Mouse (Mus musculus) ovary, postnatal 36 days (tissue): Measurements from ENCODE around the gene Slc26a1.

Experiments used
- DNase-seq: peaks from one replicate; pipeline ENCODE4 v3.0.0; 2022; ENCODE audit warnings: low spot score, mixed read lengths

The Slc26a1 gene

DNA sequence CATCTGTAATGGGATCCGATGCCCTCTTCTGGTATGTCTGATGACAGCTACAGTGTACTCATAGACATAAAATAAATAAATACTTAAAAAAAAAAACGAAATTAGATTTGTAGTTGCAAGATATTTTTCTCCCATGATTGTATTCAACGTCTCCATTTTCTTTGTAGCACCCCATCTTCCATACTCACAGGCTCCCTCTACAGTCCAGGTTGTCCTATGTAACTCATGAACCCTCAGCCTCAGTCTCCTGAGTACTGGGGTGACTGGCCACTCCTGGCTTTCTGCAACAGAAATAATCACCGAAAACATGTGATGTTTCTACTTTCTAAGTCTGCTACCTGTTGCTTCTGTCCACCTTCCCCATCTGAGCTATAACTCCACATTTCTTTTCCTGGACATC lies 15.8 kb upstream of the Slc26a1 start:
- no peak for DNase-seq

- no peak for DNase-seq
These were observed 13.7 kb upstream of the Slc26a1 start for GRCm38 (mm10) chr5:108689091-108689490.

DNA sequence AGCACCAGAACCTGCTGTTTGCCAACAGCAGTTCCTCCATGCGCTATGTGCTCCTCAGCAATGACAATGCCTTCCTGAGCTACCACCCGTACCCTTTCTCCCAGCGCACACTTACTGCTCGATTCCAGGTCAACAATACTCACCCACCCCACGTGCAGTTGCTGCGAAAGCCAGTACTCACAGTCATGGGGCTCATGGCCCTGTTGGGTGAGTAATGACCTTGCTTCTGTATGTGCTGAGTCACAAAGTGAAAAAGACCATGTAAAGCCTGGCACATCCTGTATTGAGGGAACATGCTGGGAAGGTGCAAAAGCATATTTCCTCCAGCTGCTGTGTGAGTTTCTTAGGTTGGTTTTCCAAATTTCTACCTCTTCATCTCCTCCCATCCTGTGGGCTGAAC lies 5.5 kb upstream of the Slc26a1 start:
- DNase-seq, result no peak

DNA sequence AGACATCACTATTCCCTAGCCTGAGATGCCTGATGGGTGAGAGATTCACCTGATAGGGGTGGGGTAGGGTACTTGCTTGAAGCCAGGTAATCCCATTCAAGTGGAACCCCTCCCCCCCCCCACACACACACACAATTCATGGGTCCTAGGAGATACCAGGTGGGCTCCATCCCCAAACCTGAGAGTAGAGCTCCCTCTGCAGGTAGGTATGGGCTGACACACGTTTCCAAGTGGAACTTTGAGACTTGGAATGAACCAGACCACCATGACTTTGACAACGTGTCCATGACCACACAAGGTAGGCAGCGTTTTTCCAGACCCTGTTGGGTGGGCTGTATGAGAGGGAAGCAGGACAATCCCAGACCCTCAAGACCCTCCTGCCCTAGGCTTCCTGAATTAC lies 4.5 kb upstream of the Slc26a1 start:
- no peak for DNase-seq

DNA sequence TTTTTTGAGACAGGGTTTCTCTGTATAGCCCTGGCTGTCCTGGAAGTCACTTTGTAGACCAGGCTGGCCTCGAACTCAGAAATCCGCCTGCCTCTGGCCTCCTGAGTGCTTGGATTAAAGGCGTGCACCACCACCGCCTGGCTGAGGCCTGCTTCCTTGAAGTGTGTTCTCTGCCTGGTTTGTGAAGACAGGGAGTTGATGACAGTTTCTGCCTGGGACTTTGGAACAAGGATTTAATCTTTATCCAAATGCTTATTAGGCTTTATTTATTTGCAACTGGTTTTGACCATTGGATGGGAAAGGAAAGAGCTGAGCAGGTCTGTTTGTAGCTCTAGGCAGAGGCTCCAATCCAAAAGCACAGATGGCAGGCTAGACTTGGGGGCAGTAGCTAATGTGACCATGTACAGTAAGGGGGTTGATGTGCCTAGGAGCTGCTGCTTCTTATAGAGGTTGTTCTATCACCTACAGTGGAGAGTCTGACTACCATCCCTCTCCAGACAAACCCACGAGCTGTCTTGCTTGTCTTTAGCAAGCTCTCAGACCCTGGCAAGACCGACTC lies 3.0 kb upstream of the Slc26a1 start:
- DNase-seq, result no peak

- DNase-seq, result peak; percentile 53
These were observed 2.4 kb upstream of the Slc26a1 start for GRCm38 (mm10) chr5:108677605-108678295.

GRCm38 (mm10) chr5:108676772-108677498 lies 1.6 kb upstream of the Slc26a1 start:
- no peak for DNase-seq

GRCm38 (mm10) chr5:108674624-108675023 lies 745 bp downstream of the Slc26a1 start:
- no peak for DNase-seq

DNA sequence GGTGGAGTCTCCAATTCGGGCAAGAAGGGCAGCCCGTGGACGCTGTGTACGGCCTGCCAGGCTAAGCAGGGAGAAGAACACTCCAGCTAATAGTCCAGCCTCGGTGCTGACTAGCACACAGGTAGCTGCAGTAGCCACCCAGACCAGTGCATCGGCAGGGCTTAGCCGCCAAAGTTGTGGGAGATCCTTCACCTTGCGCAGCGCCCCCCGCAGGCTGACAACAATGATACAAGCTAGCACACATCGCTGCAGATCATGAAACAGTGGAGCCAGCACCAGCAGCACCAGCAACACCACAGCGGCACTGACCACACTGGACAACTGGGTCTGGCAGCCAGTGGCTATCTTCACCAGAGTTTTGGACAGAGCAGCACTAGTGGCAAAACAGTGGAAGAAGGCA lies 3.6 kb downstream of the Slc26a1 start:
- no peak for DNase-seq

- DNase-seq, result peak; percentile 39
These were observed 4.6 kb downstream of the Slc26a1 start for GRCm38 (mm10) chr5:108670785-108671184.

DNA sequence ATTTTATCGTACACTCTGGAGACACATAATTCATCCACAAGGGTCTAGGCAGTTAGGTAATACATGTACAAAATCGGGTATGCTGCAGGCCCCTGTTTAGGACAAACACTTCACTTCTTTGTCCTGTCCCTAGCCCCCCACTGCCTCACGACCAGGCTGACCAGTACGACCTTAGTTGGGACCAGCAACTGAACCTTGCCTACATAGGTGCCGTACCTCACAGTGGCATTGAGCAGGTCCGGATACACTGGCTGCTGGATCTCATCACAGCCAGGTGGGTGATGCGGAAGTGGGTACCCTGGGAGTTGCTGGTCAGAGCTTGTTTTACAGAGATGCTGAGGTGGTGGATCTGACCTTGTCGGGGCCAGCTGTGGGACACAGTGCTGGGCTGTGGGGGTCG lies 5.4 kb downstream of the Slc26a1 start:
- DNase-seq, result peak; percentile 4

- peak; percentile 87 for DNase-seq
These were observed 6.1 kb downstream of the Slc26a1 start, which contains the start of gene Dgkq for GRCm38 (mm10) chr5:108668977-108669936. Gene Dgkq, minus strand, starts transcription at chr5:108669672.

DNA sequence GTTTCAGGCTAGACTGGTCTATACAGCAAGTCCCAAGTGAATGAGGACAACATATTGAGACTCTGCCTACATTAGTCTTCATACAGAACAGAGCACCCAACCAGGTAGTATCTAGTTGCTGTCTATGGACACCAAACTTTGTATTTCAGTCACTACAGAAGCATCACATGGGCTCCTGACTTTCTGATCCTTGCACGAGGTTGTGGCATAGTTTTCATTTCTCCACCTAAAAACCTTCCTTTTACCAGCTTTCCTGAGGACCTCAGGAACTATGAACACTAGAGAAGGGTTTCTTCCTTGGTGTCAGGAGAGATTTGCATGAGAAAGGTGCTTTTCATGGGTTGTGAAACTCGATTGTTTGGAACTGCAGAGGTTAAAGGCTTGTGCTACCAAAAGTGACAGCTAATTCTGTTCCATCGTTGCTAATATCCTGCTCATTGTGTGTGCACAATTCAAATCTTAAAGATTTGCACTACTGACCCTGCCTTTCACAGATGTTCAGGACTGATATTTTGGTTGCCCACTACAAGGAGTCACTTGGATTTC lies 6.9 kb downstream of the Slc26a1 start:
- DNase-seq, result no peak

DNA sequence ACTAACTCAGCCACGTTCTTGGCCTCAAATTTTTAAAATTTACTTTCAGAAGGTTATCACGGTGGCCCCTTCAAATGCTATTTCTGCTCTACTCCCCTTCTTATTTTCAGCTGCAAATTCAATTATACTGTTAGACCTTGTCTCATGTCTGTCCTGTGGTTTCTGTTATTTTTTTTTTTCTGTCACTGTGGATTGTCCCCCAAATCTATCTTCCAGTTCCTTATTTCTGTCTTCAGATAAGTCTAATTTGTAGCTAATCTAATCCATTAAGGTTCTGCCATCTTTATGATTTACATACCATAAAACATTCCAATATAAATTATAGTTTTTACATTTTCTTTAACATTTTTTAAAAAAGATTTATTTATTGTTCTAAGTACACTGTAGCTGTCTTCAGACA lies 8.0 kb downstream of the Slc26a1 start:
- no peak for DNase-seq

DNA sequence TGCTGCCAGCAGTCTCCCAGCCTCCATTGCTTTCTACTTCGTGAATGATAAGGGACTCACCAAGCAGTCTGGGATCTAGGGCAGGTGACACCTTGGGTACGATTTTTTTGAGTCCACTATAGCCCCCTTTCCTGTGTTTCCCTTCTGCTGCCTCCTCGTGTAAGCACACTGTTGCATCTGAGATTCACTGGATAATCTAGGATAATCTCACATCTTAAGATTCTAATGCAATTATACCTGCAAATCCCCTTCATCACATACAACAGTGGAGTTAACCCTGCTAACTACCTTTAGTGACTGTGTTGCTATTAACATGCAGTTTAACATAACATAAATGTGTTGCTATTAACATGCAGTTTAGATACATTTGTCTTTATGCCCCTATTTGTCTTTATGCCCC lies 10.3 kb downstream of the Slc26a1 start:
- DNase-seq, result no peak

DNA sequence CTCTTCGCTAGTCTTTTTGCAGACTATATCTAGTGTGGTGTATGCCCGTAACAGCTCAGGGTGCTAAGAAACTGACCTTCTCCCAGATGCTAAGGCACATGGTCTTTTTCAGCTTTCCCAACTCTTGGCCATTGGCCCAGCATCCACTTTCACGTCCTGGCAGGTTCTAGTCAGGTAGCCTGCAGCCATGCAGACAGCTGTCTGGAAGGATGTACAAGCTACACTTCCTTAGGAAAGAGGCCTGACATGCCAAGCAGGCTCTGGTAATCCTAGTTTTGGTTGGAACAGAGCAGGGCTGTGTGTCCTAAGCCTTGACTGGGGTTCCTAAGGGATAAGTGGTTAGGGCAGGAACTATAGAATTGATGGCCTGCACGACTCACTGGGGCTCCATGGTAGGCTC lies 12.6 kb downstream of the Slc26a1 start:
- DNase-seq, result no peak

GRCm38 (mm10) chr5:108660632-108661268 lies 14.6 kb downstream of the Slc26a1 start:
- peak; percentile 92 for DNase-seq

DNA sequence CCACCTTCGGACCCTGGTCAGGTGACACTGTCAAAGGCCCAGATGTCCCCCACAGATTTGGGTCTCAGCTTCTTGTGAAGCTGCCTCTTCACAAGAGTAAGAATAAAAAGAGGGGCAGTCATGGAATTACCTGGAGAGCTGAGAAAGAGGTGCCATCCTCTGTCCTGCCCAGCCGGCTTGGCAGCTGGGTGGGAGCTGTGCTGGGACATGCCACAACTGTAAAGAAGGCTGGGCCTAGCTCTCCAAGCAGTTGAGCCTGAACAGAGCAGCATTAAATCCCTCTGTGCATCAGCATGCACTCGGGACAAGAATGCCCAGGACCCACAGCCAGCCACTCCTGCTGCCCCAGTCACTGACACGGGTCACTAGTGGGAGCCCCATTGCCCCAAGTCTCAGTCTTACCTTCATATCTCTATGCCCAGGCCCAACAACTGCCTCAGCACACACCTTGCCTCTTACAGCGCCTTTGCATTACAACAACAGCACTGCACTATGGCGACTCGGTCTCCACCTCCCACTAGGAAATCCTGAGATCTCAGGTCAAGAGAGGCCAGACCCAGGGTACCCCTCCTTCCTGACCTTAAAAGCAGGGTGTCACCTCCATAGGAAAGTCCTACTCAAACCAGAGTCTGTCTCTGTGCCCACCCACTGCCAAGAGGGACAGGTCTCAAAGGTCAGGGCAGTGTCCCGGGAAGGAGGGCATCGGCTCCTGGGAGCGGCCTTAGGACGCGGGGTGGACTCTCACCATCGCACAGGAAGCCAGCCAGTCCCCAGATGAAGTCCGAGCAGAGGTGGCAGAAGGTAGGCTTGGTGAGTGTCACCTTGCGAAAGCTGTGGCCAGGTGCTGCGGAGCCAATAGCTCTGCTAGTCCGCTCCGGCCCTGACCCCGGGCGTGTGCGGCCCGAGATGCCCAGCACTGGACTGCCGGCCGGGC lies 15.4 kb downstream of the Slc26a1 start, which contains the start of gene Idua:
Gene Idua (plus strand): TSS at position 634 of the 934 bp plus-strand sequence.
- no peak for DNase-seq

GRCm38 (mm10) chr5:108658611-108659010 lies 16.8 kb downstream of the Slc26a1 start:
- no peak for DNase-seq

- no peak for DNase-seq
These were observed 18.0 kb downstream of the Slc26a1 start for GRCm38 (mm10) chr5:108657406-108657805.
